Mouse (Mus musculus): ENCODE measurements around the gene Ctse. TPM values are rescaled to one million over a fixed set of nuclear protein-coding genes. Genes with fewer than 3 reads are reported as not detected.
A peak's percentile ranks its signal among the peaks of the same experiment; 100 is the strongest.

The Ctse gene
- total RNA-seq, 1 experiment from 2014 or later = 16.7 TPM

GRCm38 (mm10) chr1:131641565-131641964 lies 3.5 kb downstream of the Ctse start:
- ATAC-seq (replicated peaks; ENCODE audit: insufficient number of reproducible peaks, low FRiP score, low TSS enrichment, poor library complexity, severe bottlenecking) = no peak

GRCm38 (mm10) chr1:131642251-131642650 lies 4.1 kb downstream of the Ctse start:
- no peak for ATAC-seq (replicated peaks; ENCODE audit: insufficient number of reproducible peaks, low FRiP score, low TSS enrichment, poor library complexity, severe bottlenecking)

GRCm38 (mm10) chr1:131652670-131653443 lies 14.8 kb downstream of the Ctse start:
- no peak for ATAC-seq (replicated peaks; ENCODE audit: insufficient number of reproducible peaks, low FRiP score, low TSS enrichment, poor library complexity, severe bottlenecking)

GRCm38 (mm10) chr1:131655601-131656000 lies 17.5 kb downstream of the Ctse start:
- ATAC-seq (replicated peaks; ENCODE audit: insufficient number of reproducible peaks, low FRiP score, low TSS enrichment, poor library complexity, severe bottlenecking) = no peak

- peak; percentile 90 for ATAC-seq (replicated peaks; ENCODE audit: insufficient number of reproducible peaks, low FRiP score, low TSS enrichment, poor library complexity, severe bottlenecking)
These were observed 19.8 kb downstream of the Ctse start for GRCm38 (mm10) chr1:131657945-131658354.

- no peak for ATAC-seq (replicated peaks; ENCODE audit: insufficient number of reproducible peaks, low FRiP score, low TSS enrichment, poor library complexity, severe bottlenecking)
These were observed 21.5 kb downstream of the Ctse start for GRCm38 (mm10) chr1:131659512-131660085.

- ATAC-seq (replicated peaks; ENCODE audit: insufficient number of reproducible peaks, low FRiP score, low TSS enrichment, poor library complexity, severe bottlenecking) = no peak
These were observed 22.2 kb downstream of the Ctse start for GRCm38 (mm10) chr1:131660266-131660665.

GRCm38 (mm10) chr1:131660716-131661472 lies 22.8 kb downstream of the Ctse start:
- ATAC-seq (replicated peaks; ENCODE audit: insufficient number of reproducible peaks, low FRiP score, low TSS enrichment, poor library complexity, severe bottlenecking) = no peak

GRCm38 (mm10) chr1:131661749-131662148 lies 23.6 kb downstream of the Ctse start:
- ATAC-seq (replicated peaks; ENCODE audit: insufficient number of reproducible peaks, low FRiP score, low TSS enrichment, poor library complexity, severe bottlenecking) = no peak

- no peak for ATAC-seq (replicated peaks; ENCODE audit: insufficient number of reproducible peaks, low FRiP score, low TSS enrichment, poor library complexity, severe bottlenecking)
These were observed 25.3 kb downstream of the Ctse start for GRCm38 (mm10) chr1:131663286-131663995.

- no peak for ATAC-seq (replicated peaks; ENCODE audit: insufficient number of reproducible peaks, low FRiP score, low TSS enrichment, poor library complexity, severe bottlenecking)
These were observed 26.0 kb downstream of the Ctse start for GRCm38 (mm10) chr1:131664136-131664535.

GRCm38 (mm10) chr1:131665886-131666285 lies 27.8 kb downstream of the Ctse start:
- no peak for ATAC-seq (replicated peaks; ENCODE audit: insufficient number of reproducible peaks, low FRiP score, low TSS enrichment, poor library complexity, severe bottlenecking)

- peak; percentile 66 for ATAC-seq (replicated peaks; ENCODE audit: insufficient number of reproducible peaks, low FRiP score, low TSS enrichment, poor library complexity, severe bottlenecking)
These were observed 33.0 kb downstream of the Ctse start for GRCm38 (mm10) chr1:131671113-131671512.

GRCm38 (mm10) chr1:131672361-131672760 lies 34.3 kb downstream of the Ctse start:
- peak; percentile 81 for ATAC-seq (replicated peaks; ENCODE audit: insufficient number of reproducible peaks, low FRiP score, low TSS enrichment, poor library complexity, severe bottlenecking)

- ATAC-seq (replicated peaks; ENCODE audit: insufficient number of reproducible peaks, low FRiP score, low TSS enrichment, poor library complexity, severe bottlenecking) = no peak
These were observed 41.5 kb downstream of the Ctse start for GRCm38 (mm10) chr1:131679644-131680043.

- ATAC-seq (replicated peaks; ENCODE audit: insufficient number of reproducible peaks, low FRiP score, low TSS enrichment, poor library complexity, severe bottlenecking) = no peak
These were observed 49.6 kb downstream of the Ctse start for GRCm38 (mm10) chr1:131687739-131688138.

- ATAC-seq (replicated peaks; ENCODE audit: insufficient number of reproducible peaks, low FRiP score, low TSS enrichment, poor library complexity, severe bottlenecking) = peak; percentile 44; the same call in 1 of the 2 replicates
These were observed 50.4 kb downstream of the Ctse start, which contains the start of gene Rab7b for GRCm38 (mm10) chr1:131688475-131688874. TSS of gene Rab7b (plus strand) at chr1:131688695.

GRCm38 (mm10) chr1:131689016-131689415 lies 50.9 kb downstream of the Ctse start:
- ATAC-seq (replicated peaks; ENCODE audit: insufficient number of reproducible peaks, low FRiP score, low TSS enrichment, poor library complexity, severe bottlenecking) = no peak

GRCm38 (mm10) chr1:131689899-131690298 lies 51.8 kb downstream of the Ctse start:
- no peak for ATAC-seq (replicated peaks; ENCODE audit: insufficient number of reproducible peaks, low FRiP score, low TSS enrichment, poor library complexity, severe bottlenecking)
